Mouse (Mus musculus) hindlimb bud, embryonic 11.5 days (tissue): ENCODE results near the gene Med23.
A peak's percentile ranks its signal among the peaks of the same experiment; 100 is the strongest.

ENCODE experiments used
- DNase-seq: peaks from one replicate; pipeline ENCODE4 v3.0.0-alpha.2; 2012; ENCODE audit warnings: low read depth, low spot score; ENCODE audit errors: extremely low spot score

The Med23 gene

GRCm38 (mm10) chr10:24869760-24870290 is at the start of gene Med23:
Gene Med23 (plus strand): TSS chr10:24869986.
- DNase-seq = peak; percentile 97

DNA sequence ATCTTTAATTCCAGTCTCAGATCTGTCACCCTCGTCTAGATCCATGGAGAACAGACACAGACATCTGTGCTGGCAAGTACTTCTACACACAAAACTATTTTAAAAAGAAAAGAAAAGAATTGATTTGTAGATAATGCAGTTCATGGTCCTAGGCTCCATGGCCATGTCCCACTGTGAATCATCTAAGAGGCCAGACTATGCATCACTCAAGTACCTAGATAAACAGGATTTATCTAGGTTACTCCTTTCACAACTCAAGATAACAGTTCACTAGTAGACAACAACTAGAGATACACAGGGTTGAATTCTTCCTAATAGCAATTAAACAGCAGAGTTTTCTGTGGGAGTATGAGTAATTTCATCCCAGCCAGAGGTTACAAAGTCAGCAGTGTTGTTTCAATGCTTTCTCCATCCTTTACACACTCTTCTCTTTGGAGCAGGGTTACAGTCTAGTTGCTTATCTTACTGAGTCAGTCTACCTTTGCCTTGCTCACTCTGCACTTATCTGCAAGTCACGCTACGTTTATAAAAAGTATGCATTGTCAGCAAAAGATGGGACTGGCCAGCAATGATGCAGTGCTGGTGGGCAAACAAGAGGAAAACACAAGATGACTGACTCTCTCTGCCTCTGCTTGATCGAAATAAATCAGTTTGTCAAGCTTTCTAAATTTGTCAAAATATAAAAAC is 47.7 kb upstream of the Med23 start:
- no peak for DNase-seq

- no peak for DNase-seq
Measured at GRCm38 (mm10) chr10:24822842-24823241, 46.9 kb upstream of the Med23 start.

DNA sequence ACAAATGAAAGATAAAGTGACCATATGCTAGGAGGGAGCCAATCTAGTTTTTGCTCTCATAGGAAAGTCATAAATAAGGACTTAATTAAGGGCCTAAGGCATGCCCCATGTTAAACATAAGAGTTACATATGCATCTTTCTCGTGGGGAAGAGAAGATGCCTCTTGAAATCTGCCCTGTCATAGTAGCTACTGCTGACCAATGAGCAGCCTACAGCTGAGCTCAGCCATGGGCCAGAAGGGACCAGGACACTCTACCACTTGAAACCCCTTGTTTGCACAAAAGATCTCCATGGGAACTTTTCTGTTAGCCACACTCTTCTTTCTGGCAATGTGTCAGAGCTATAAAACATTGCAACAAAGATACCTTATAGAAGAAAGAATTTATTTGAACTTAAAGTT is 46.5 kb upstream of the Med23 start:
- DNase-seq = no peak

GRCm38 (mm10) chr10:24823697-24824535 is 45.9 kb upstream of the Med23 start:
- no peak for DNase-seq

GRCm38 (mm10) chr10:24824621-24825020 is 45.2 kb upstream of the Med23 start:
- DNase-seq = no peak

DNA sequence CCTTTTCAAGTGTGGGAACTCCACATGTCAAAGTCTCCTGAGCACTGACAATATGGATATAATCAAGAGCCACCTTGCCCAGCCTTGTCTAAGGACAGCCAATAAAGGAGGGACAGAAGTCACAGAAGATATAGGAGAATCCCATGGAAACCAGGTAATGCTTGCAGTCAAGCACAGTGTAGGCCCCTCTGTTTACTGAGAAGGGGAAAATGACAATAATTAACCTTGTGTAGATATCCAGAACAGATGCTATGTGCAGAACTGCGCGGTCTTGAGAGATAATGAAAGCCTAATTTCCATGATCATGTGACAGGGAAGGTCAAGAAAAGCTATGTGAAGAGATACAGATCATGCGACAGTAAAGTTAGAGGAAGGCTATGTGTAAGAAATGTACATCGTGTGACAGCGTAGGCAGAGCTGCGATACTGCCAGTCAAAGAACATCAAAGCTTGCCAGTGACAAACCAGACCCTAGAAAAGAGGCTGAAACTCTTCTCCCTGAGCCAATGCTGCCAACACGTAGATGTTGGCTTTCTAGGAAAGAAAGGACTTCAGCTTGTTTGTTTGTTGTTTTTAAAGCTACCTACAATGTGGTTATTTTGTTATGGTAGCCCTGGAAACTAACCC is 44.2 kb upstream of the Med23 start:
- DNase-seq = no peak

DNA sequence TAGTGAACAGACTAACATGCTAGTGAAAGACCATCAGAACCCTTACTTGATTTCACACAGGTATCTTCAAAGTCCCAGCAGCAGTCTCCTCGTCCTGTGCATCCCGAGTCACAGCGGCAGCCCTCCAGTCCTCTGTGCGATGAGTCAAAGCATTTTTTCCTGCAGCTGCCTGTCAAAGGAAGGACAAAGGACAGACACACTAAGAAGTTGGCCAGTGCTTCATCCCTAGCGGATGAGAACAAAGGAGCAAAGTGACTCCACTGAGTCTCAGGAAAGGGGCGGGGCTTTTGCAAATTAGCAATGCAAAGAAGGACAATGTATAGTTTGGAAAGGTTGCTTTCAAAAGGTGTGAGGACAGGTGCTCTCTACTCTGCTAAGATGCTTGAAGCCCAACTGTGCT is 43.7 kb upstream of the Med23 start:
- no peak for DNase-seq

DNA sequence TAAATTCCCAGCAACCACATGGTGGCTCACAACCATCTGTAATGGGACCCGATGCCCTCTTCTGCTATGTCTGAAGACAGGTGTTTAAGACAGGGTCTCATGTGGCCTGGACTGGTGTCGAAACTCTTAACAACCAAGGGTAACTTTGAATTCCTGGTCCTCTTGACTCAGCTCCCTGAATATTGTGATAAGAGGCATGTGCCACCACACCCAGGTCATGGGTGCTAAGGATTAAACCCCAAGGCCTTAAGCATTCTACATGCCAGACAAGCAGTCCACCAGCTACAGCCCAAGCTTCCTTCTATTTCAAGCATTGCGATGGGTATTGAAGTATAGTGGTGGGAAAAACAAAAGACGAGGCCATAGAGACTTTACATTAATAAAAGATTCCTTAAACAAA is 41.6 kb upstream of the Med23 start:
- no peak for DNase-seq

- no peak for DNase-seq
Measured at GRCm38 (mm10) chr10:24830448-24830847, 39.3 kb upstream of the Med23 start.

DNA sequence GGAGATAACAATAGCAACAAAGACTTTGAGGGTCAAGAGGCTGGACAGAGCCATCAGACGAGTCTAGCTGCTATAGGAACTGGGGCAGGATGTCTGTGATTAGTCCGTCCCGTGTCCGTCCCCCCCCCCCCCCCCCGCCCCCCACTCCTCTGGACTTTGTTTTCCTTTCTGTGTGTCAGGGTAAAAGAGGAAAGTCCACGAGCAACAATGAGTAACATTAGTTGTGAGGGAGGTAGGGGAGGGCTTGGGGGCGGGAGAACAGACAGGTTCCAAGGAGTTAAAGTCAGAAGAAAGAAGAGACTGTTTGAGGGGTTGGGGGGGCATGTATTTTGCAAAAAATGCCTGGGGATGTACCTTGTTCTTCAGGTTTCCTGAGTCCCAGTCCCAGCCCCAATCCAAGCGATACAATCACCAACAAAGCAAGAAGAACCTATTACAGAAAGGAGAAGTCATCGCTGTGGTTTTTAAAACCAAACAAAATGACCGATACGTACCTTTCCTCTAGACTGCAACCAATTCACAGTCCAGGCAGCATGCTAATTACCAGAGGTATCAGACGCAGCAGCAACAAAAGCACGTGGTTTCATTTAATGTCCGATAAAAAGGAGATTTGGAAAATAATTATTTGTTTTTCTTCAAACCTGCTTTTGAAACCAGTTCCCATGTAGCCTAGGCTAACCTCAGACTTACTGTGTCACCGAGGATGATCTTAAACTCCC is 38.2 kb upstream of the Med23 start:
- no peak for DNase-seq

DNA sequence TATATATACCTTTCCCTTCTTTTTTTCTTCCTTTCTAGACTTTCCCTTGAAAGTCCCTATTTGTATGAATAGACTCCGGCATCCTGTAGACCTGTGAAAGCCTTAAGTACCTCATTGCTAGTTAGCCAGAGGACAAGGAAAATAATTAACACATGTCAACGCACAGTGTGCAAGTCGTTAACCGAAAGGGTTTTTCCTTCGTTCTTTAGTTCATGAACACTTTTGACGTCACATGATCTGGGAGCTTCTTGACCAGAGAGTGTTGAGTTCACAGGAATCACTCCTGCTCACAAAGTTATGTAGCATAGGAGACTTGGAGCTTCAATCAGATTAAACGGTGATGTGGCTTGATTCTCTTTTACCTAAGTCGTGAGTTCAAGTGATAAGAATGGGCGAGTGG is 37.5 kb upstream of the Med23 start:
- no peak for DNase-seq

DNA sequence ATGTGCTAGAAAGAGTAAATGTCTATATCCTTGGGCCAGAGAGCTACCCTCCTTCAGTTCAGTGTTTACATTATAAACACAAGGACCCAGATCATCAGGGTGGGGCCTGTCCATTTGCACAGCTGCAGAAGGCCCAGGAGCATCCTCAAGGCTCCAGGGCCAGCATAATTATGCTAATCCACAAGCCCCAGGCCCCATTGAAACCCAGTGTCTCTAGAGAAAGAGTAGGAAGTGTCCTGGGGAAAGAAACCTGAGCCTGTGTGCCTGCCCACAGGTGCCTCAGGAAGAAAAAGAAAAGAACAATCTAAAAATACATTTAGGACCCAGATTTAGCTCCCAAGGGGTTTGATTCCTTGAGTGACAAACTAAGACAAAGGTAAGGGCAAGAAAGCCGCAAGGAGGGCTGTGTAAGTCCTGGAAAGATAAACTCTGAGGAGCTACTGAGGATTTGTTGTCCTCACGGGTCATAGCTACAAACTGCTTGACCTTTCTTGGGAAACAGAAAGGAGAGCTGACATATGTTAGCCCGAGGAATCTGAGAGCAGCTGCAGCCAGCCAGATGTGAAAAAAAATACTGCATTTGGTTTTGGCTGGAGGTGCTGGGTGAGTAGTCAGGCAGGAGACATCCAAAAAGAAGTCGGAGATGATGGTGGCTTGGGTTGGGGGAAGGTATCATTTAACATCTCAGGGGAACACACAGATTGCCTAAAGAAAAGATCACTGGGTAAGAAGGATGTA is 35.0 kb upstream of the Med23 start:
- DNase-seq = no peak

DNA sequence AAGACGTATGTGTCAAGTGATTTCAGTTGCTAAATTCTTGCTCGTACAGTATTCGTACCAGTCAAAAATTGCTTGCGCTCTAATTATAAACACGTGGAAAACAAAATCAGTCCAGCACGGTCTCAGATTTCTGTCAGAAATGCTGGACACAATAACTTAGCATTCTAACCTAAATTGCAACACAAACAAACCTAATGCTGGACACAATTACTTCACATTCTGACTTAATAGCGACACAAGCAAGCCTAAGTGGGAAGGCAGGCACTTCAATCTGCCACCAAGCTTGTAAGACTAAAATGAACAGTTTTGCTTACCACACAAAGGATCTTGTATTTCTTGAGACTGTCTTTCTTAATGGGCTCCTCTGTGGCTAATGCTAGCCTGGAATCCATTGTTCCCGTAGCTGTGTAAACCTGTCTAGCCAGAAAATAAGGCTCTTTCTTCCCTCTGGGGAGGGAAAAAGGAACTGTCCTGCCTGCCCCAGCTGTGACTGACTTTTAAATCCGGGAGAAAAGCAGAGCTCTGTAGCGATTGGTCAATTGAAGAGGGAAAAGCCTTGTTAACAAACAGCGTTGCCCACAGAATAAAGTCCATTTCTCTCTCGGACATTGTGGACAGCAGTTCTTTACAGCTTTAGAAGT is 34.0 kb upstream of the Med23 start:
- peak; percentile 44 for DNase-seq

GRCm38 (mm10) chr10:24836366-24837038 is 33.3 kb upstream of the Med23 start:
- DNase-seq = no peak

DNA sequence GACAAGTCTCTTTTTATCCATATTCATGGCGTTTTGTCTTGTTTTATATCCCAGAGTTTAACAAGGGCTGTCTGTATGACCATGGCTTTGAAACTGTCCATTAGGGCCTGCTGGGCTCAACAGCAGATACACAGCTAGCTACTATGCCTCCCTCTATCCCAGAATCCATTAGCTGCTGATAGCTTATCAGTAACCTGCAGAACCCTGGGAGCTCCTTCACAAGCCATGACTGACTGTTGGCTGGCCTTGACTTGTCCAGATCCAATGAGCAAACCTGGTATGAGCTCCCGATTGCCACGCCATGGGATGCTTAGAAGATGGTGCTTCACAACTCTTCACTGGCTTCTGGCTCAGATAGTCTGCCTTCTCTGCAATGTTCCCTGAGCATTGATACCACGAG is 29.0 kb upstream of the Med23 start:
- DNase-seq = no peak

DNA sequence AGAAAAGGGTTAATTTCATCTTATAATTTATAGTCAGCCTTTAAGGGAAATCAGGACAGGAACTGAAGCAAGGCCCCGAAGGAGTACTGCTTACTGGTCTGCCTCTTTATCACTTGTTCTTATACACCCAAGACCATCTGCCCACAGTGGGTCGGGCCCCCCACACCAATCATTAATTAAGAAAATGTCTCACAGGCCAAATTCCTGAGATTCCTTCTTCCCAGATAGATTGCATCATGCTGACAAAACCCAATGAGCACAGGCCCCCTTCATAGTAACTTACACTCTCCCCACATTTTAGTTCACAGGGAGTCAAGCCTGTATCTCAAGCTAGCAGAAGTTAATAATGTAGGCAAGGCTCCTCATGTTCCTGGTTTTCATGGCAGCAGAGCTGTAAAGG is 27.8 kb upstream of the Med23 start:
- no peak for DNase-seq

GRCm38 (mm10) chr10:24842676-24843075 is 27.1 kb upstream of the Med23 start, which contains the start of gene Enpp3:
Gene Enpp3 (minus strand): TSS chr10:24842823.
- no peak for DNase-seq

- no peak for DNase-seq
Measured at GRCm38 (mm10) chr10:24863146-24863545, 6.6 kb upstream of the Med23 start.
